Mouse (Mus musculus): ENCODE measurements around the gene Ptpn5.

Gene Ptpn5

DNA sequence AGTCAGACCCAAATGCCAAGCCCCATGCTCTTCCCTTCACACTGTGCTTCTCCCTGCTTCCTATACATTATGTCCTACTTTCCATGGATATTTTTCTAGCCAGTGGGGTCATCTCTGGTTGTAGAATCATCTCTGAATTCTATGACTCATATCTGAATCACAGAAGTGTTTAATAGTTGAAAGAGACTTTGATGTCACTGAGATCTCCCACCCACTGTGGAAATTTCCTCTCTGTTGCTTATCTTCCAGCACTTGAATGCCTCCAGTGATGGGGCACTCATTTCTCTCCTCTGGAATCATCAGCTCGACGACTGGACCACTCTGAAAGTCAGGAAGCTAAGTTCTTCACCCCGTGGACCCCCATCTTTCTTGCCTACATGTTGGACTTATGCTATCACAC, 22.4 kb downstream of the Ptpn5 start:
- DNase-seq (ENCODE audit: low spot score in 2 of 2), result no peak

DNA sequence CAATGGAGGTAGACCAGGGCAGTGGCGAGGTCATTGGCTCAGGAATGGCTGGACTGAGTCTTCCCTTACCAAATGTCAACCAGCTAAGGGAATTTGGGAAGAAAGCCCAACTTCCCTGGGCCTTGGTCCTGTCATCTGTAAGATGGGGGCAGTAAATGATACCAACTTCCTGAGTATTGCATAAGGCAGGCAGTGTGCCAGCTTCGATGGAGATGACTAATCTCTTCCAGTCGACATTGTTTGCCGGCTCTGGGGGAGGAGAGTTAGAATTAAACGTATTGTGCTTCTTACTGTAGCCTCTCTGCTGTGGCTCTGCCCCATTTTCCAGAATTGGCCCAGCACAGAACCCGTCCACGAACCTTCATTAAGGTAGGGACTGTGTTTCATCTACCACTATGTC, 23.0 kb downstream of the Ptpn5 start:
- DNase-seq (ENCODE audit: low spot score in 2 of 2), result peak; percentile 59 to 68

DNA sequence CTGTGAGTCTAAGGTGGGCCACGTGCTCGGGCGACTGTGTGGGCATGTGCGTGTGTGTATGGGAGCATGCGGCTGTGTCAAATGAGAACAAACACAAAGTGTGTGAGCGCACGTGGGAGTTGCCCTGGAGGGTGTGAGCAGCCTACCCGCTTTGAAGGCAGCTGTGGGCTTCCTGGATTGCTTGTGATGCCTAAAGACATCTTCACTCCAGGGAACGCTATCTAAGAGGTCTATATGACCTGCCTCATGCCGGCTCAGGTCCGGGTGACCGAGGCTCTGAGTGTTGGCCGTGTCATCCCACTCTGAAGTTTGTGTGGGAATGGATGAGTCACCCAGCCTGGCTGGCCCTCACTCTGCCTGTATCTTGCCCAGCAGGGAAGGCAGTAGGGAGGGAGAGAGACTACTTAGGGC, 24.7 kb downstream of the Ptpn5 start:
- DNase-seq (ENCODE audit: low spot score in 2 of 2), result peak; percentile 65 to 67

DNA sequence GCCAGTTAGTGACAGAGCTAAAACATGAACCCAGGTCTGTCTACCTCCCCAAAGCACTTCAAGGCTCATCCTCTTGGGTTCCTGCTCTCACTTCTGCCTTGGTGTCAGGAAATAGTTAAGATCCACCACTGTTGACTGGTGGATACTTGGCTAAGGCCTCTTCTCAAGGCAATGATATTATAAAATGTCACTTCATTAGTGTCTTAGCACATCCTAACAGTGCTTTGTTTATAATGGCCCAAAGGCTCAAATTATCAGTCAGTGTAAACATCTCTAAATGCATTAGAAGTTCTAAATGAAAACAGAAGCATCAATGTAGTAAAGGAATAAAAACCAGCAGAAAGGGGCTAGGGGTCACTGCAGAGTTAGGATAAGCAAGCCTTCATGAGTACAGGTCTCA, 26.5 kb downstream of the Ptpn5 start:
- no peak for DNase-seq (ENCODE audit: low spot score in 2 of 2)

DNA sequence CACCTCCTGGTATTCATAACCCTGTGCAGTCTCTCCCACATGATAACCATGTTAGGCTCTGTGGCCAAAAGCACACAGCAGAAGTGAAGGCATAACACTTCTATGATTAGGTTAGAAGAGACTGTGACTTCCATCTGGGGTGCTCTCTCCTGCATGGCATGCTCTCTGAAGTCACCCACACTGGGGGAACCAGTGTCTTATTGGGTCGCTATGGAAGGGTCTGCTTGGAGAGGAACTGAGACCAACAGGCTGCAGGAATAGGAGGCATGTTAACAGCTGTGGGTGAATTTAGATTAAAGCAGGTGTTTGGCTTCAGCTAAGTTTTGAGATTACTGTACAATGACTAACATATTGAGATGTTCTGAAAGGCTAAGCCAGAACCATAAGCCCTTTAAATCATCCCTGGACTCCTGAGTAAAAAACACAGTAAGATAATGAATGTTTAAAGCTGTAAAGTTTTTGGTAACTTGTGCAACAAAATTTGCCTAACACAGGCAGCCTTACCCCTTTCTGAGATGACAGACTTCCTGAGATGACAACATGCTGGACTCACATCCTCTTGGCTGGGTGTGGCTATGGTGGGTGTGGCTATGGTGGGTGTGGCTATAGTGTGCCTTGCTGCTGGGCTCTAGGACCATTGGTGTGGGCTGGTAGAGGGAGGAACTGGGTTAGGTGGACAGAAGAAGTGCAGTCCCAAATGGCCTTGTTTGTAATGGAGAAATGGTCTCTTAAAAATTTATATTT, 29.6 kb downstream of the Ptpn5 start:
- no peak for DNase-seq (ENCODE audit: low spot score in 2 of 2)

DNA sequence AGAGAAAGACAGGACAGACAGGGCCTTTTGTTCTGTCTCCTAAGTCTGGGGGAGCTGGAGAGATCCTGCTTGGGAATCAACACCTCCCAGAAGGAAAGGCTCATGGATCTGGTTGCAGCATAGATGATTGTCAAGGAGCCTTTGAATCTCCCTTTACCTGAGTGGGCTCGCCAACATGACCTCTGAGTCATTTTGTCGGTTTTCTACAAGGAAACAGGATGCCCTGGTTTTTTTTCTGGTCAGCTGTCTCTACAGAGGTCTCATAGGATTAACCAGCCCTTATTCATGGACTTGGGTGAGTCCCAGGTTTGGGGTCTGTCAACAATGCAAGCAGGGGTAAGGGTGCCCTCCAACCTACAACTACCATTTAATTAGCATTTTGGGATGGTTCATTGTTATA, 30.5 kb downstream of the Ptpn5 start:
- no peak for DNase-seq (ENCODE audit: low spot score in 2 of 2)

DNA sequence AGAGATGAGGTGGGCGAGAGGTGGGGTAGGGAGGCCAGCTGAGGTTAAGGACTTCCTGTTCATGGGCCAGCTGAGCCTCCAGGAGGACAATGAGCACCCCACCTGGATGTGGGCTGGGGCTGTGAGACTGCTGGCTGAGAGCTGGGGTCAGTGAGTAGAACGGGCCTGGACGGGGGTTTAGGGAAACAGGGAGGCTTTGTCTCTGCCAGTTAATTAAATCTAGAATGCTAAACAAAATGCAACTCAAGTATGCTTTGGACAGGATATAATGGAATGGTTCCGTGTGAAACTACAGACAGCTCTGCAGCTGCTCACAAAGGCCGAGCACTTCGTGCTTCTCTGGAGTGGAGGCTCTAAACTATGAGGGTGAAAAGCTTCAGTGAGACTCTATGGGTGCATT, 32.9 kb downstream of the Ptpn5 start:
- no peak for DNase-seq (ENCODE audit: low spot score in 2 of 2)

DNA sequence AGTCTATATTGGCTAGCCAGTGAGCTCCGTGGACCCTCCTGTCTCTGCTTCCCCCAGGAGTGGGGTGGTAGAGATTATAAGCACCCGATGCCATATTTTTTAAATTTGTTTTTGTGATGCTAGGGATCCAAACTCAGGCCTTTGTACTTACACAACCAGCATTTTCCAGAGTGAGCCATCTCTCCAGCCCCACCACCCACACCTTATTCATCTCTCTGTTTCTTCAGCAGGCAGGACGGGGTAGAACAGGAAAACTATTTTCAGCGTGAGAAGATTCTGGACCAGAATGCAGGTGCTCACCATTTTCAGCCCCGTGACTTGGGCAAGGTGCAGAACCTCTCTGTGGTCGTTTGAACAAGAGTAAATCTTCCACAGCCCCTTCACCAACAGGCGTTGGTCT, 34.2 kb downstream of the Ptpn5 start:
- no peak for DNase-seq (ENCODE audit: low spot score in 2 of 2)

DNA sequence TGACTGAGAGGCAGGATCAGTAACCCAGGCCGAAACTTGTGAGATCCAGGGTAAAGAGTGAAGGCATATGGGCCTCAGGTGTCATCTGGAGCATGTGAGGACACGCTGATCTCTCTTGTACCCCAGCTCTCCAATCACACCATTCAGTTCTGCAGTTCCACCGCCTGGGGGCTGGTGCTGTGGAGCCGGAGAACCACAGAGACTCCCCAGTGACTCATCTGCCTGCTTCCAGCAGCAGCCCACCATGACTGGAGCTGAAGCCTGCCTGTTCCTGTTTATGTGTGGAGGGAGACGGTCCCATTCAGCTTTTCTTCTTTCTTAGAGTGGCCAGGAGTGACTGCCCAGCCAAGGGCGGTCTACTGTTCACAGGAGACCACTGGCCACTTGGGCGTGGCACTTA, 35.4 kb downstream of the Ptpn5 start:
- peak in 1 of 2 experiments; percentile 52 for DNase-seq (ENCODE audit: low spot score in 2 of 2)

DNA sequence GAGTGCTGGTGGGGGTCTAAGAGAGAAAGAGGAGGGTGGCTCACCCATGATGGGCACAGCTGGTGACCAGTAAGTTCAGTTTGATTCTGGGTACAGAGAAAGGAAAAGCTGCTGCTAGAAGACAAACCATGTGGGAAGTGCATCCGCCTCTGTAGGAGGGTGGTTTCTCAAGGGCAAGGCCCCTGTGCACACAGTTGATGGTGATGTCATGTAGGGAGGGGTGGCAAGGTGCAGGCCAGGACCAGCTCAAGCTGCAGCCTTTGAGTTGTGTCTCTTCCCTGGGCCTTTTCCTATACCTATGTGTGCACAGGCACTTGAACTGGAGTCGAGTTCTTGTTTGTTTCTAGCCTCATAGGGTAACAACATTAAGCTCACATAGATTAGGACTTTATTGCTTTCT, 38.5 kb downstream of the Ptpn5 start:
- no peak for DNase-seq (ENCODE audit: low spot score in 2 of 2)

DNA sequence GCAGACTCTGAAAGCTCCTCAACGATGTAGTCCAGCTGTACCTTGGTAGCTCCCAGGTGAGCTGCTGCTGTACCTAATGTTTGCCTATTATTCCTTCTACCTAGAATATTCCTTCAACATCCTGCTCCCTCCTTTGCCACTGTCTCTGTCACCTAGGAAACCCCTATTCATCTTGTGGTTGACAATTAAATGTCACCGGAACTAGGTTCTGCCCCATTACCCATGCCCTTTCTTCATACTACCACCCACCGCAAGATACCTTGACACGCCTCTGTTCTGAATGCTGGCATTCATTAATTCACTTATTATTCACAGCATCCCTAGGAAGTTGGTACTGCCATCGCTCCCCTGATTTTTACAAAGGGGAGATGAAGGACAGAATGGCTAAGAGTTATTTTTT, 39.5 kb downstream of the Ptpn5 start:
- no peak for DNase-seq (ENCODE audit: low spot score in 2 of 2)

DNA sequence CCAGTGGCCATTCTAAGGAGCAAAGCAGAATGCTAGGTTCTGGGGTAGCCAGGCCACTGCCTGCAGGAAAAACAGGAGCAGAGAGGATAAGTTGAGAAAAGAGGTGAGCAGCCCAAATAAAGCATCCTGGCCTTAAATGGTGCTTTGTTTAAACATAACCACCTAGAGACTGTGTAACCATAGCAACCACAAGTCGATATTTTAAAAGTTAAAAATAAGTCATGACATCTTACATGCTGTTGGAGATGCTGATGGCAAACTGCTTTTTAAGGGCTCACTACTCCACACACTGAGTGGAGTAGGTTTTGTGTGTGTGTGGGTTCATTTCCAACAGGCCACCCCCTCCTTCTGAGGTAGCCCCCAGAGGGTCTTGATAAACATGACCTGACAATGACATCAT, 48.4 kb downstream of the Ptpn5 start:
- DNase-seq (ENCODE audit: low spot score in 2 of 2), result no peak

DNA sequence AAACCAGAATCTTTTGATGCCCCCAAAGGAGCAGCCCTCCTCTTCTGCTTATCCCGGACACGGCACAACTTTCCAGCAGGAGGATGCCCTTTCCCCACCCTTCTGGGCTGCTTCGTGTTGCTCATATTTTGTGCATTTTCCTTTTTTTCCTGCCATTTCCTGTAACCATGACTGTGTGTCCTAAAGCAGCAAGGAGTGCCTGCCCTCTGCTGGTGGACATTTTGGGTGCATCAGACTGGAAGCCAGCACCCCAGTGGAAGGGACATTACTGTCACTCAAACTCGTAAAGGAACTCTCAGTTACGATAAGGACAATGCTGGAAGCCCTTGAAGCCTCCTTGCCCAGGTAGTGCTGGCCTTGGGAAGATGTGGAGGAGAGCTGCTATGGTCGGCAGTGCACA, 52.2 kb downstream of the Ptpn5 start:
- peak; percentile 61 to 83 for DNase-seq (ENCODE audit: low spot score in 2 of 2)

DNA sequence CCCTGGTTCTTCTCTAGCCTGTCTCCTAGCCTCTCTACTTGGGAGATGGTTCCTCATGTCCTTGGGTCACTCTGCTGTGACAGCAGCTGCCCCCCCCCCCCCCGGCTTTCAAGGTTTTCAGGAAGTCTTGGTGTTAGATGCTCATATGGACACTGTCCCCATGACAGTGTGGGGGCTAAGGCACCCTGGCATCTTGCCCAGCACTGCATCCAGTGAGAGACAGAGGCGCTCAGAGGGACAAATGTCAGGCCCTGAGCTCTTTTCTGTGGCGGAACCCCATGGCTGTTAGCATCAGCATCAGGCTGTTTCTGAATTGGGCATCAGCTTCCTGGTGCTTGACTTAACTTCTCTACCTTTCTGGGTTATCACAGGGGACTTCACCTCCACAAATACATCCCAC, 52.6 kb downstream of the Ptpn5 start:
- no peak for DNase-seq (ENCODE audit: low spot score in 2 of 2)

DNA sequence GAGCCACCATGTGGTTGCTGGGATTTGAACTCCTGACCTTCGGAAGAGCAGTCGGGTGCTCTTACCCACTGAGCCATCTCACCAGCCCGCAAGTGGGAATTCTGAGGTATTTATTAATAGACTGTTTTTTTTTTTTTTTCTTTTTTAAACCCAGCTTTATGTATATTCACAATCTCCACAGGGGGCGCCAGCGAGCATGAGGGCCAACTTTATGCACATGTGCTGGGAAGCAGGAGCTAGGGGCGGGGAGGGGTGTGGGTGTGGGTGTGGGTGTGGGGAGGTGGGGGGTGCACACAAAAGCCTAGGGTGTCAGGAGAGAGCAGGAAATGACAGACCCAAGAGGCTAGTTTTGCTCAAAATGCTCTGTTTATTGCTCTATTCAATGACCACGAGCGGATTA, 56.0 kb downstream of the Ptpn5 start:
- DNase-seq (ENCODE audit: low spot score in 2 of 2), result no peak

DNA sequence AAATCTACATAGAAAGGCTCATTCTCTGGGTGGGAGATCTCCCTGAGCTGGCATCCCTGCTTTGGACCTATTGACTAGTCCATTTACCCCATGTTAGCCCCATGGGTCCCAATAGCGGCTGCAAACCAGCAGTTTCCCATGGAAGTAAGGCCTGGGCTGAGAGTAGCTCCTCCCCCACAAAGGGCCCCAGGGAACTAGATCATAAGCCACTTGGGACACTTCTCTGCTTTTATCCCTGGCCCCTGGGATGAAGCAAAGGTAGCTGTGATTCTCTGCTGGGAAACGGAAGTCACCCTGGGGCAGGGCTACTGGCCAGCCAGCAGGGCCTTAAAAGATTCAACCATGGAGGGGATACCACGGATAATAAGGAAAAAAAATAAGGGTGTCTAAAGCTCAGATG, 56.8 kb downstream of the Ptpn5 start:
- no peak for DNase-seq (ENCODE audit: low spot score in 2 of 2)

DNA sequence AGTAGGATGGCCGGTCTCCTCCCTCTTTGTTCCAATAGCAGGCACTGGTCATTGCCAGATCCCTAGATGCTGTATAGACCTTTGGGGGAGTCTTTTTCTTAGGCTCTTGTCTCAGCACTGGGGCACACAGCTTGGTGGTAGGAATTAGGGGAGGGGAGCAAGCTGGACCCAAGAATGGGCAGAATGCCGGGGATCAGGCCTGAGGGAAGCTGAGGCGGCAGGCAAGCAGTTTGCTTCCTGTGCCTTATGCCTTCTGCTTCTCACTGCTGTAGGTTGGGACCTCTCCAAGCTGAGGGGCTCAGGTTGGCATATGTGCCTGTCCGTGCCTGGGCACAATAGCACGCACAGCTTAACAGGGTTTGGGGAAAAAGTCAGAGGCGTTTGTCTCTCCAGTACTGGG, 57.3 kb downstream of the Ptpn5 start:
- DNase-seq (ENCODE audit: low spot score in 2 of 2), result no peak

DNA sequence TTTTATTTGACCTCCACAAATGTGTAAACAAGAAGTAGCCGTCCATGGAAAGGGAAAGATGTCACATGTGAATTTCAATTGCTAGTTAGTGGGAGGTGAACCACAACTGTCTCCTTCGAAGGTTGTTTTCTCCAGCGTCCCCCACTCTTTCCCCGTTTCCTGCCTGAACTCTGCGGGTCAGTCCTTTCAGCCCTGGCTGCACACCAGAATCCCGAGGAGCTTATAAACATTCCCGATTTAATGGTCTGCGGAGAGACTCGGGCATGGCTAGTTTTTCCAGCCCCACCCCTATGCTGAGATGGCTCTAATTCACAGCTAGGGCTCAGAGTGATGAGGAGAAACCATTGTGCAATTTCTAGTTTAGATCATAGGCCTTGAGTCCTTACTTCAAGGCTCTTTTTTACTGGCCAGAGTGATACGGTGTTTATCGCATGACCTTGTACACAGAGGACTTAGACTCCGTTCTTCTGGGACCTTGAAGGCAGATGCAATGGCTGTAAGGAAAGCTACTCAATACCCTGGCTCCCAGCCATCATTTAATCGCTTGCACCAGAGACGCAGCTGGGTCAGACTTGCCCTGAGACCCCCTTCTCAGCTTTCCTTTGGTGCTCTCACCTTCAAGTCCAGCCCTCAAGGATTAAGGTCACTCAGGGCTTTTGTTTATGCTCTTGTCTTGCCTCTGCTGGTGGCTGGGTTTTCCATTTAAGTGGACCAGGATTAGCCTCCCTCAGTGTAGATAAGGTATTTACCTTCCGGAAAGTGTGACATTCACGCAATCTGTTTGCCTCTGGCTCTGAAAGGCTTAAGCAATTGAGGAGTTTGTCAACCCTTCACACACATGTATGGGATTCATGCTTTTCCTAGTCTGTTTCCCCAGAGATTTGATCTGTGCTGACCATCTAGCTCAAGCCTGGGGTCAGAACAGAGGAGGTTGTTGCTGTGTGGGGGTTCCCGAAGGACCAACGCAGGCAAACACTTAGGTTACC, 59.7 kb downstream of the Ptpn5 start:
- no peak for DNase-seq (ENCODE audit: low spot score in 2 of 2)

DNA sequence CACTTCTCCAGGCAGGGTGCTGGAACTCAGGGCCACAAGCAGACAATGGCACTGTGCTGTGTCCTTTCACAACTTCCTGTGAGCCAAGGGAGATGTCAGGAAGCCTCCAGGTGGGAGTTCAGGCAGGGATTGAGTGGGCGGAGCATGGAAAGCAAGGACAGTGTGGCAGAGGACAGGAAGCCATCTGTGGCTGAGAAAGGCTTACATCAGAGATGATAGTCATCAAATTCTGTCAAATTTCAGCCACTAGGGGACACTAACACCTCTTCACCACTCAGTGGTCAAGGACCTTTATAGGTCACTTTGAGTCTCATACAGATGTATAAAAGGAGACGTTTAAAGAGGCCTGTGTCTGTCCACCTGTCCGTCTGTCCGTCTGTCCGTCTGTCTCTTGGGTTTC, 60.9 kb downstream of the Ptpn5 start:
- DNase-seq (ENCODE audit: low spot score in 2 of 2), result no peak

DNA sequence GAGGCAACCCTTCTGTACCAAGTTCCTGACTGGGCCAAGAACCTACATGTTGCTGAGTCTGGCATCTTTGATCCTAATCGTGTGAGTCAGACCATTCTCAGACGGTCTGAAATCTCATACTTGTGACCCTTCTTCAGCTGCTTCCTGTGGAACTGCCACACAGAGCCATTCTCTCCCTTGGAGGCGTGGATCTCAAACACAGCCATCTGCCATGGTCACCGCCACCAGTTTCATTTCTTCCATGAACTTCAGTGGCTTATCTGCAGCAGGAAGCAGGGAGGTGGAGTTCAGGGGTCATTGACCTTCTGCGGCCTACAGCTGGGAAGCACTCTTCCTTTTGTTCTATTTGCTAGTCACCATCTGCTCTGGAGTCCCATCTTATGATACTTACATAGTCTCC, 65.6 kb downstream of the Ptpn5 start:
- DNase-seq (ENCODE audit: low spot score in 2 of 2), result no peak

DNA sequence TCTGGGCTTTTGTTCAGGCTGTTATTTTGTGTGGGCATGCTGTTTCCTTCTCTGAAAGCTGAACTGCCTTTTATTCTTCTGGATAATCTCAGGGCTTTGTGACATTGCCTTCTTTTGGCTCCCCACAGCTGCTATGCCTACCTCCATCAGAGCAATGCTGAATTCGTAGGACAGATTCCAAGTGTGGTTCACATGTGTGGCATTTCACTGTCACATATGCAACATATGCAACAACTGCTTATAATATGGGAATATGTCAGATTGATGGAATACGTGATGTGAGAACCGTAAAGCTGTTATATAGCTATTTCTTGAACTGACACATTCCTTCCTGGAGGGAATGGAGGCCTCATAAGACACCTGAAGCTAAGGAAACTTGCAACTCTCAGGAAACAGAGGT, 66.5 kb downstream of the Ptpn5 start:
- no peak for DNase-seq (ENCODE audit: low spot score in 2 of 2)

DNA sequence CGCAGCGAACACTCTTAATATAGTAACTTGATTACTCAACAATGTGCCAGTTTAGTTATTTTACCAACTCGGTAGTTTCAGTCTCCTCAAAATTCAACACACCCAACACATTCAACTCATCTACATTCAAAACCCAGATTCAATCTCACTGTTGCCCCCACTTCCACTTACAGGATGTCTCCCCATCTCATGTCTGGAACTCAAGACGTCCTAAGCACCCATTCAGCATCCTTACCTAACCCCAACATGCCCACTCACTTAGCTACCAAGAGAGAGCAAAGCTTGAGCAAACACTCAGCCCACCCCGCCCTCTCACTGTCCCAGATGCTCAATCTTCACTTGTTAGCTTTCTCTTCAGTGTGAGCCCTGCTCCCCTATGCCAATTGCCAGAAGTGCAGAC, 71.9 kb downstream of the Ptpn5 start:
- peak in 1 of 2 experiments; percentile 54 for DNase-seq (ENCODE audit: low spot score in 2 of 2)

DNA sequence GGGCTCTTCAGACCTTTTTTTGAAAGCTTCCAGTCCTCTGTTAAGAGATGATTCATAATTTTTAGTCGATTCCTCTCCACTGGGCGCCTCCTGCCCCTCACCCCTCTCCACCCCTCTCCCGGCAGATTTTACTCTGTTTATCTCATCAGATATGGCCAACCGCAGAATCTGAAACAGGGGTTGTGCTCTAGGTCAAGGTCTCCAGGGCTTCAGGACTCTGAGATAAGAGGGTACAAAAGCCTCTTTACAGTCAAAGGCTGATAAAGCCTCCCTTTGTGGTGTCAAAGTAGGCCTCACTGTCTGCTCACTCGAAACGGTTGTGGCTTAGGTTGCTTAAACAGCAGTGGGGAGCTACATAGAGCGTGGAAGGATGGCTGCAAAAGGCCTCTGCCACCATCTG, 74.1 kb downstream of the Ptpn5 start:
- no peak for DNase-seq (ENCODE audit: low spot score in 2 of 2)
